Mouse (Mus musculus) liver, embryonic 12.5 days (tissue): ENCODE results near the gene Ankef1. TPM values are rescaled to one million over a fixed set of nuclear protein-coding genes. Genes with fewer than 3 reads are reported as not detected.

Source experiments
- ATAC-seq: fragments of 200-750 bp; cut with Nextera tagmentation; 2 replicates; pipeline ENCODE4 v1.8.0; 2017; ENCODE audit warnings: moderate number of reproducible peaks, mild to moderate bottlenecking, moderate library complexity
- H3K27ac ChIP-seq: fragments of 300-500 bp; sonication (generic); 2 replicates; pipeline ENCODE4 v1.5.1; 2016; ENCODE audit warnings: mild to moderate bottlenecking
- H3K27me3 ChIP-seq: fragments of 300-500 bp; sonication (generic); replicated peaks from 2 replicates; pipeline ENCODE4 v1.6.1; 2016; ENCODE audit warnings: mild to moderate bottlenecking, moderate library complexity
- H3K36me3 ChIP-seq: fragments of 300-500 bp; sonication (generic); 2 replicates; pipeline ENCODE4 v1.6.1; 2016; ENCODE audit warnings: mild to moderate bottlenecking, moderate library complexity
- H3K4me1 ChIP-seq: fragments of 300-500 bp; sonication (generic); 2 replicates; pipeline ENCODE4 v1.6.1; 2016
- H3K4me2 ChIP-seq: fragments of 300-500 bp; sonication (generic); 2 replicates; pipeline ENCODE4 v1.6.1; 2016; ENCODE audit warnings: mild to moderate bottlenecking, moderate library complexity
- H3K4me3 ChIP-seq: fragments of 300-500 bp; sonication (generic); 2 replicates; pipeline ENCODE4 v1.5.1; 2016; ENCODE audit warnings: mild to moderate bottlenecking, moderate library complexity
- H3K9ac ChIP-seq: fragments of 300-500 bp; sonication (generic); 2 replicates; pipeline ENCODE4 v1.6.1; 2016; ENCODE audit warnings: mild to moderate bottlenecking, moderate library complexity
- H3K9me3 ChIP-seq: fragments of 300-500 bp; sonication (generic); replicated peaks from 2 replicates; pipeline ENCODE4 v1.6.1; 2016; ENCODE audit warnings: mild to moderate bottlenecking, moderate library complexity
- WGBS: fragments of 180-500 bp; shearing (Covaris S2); methylation state at CpG from one replicate; pipeline ENCODE4 v1.1.7; 2016; ENCODE audit not compliant: insufficient replicate concordance; 5-methylcytosine and 5-hydroxymethylcytosine counted together
- polyA plus RNA-seq: library from polyadenylated mRNA; unstranded; fragments of >200 nt; fragmentation: Nextera tagmentation; extraction: Ambion mirVana; gene quantifications from 2 replicates; pipeline ENCODE4 v1.2.1, GENCODE M21; 2016

Ankef1 gene
- polyA plus RNA-seq, 1 experiment from 2014 or later = not detected

GRCm38 (mm10) chr2:136601206-136601605, 99.5 kb downstream of the Ankef1 start:
- Histone ChIP-seq H3K4me2 (no peak overlapping the region), H3K4me3 (no peak overlapping the region), H3K27ac (no peak overlapping the region), H3K9me3 (no peaks in the 10 kb centered on the region), H3K4me1 (no peaks in the 10 kb centered on the region), H3K27me3 (no peaks in the 10 kb centered on the region), H3K36me3 (no peaks in the 10 kb centered on the region), H3K9ac (no peak overlapping the region)
- ATAC-seq = no peak
- WGBS = 60% methylated on average over 4 of the region's 4 CpGs

Other genes with a start within 250 kb of the Ankef1 start
- gene Pak7, start 113.9 kb upstream of the Ankef1 start, polyA plus RNA-seq = 0.12 and 0.13 TPM in 2 replicates
- gene Snap25, start 211.5 kb downstream of the Ankef1 start, polyA plus RNA-seq = 0.04 and 0.18 TPM in 2 replicates